Mouse (Mus musculus) neural tube, embryonic 11.5 days (tissue): Measurements from ENCODE around the gene Tgfb2. TPM values are rescaled to one million over a fixed set of nuclear protein-coding genes. Genes with fewer than 3 reads are reported as not detected.

ENCODE experiments used
- ATAC-seq: fragments of 200-750 bp; cut with Nextera tagmentation; 2 replicates; pipeline ENCODE4 v1.8.0; 2017; ENCODE audit warnings: moderate number of reproducible peaks, mild to moderate bottlenecking, moderate TSS enrichment, moderate library complexity; ENCODE audit not compliant: insufficient read depth, low FRiP score, low TSS enrichment
- DNase-seq: peaks from one replicate; pipeline ENCODE4 v3.0.0-alpha.2; 2015; ENCODE audit warnings: low spot score
- H3K27ac ChIP-seq: fragments of 300-500 bp; sonication (generic); 2 replicates; pipeline ENCODE4 v1.5.1; 2014; ENCODE audit warnings: low read depth, mild to moderate bottlenecking, low read length
- H3K27me3 ChIP-seq: fragments of 300-500 bp; sonication (generic); 2 replicates; pipeline ENCODE4 v1.6.1; 2014; ENCODE audit warnings: mild to moderate bottlenecking, low read length, mixed read lengths; ENCODE audit not compliant: control insufficient read depth, insufficient read depth
- H3K36me3 ChIP-seq: fragments of 300-500 bp; sonication (generic); 2 replicates; pipeline ENCODE4 v1.6.1; 2014; ENCODE audit warnings: mild to moderate bottlenecking, low read length, moderate library complexity, mixed read lengths; ENCODE audit not compliant: control insufficient read depth, insufficient read depth
- H3K4me1 ChIP-seq: fragments of 300-500 bp; sonication (generic); 2 replicates; pipeline ENCODE4 v1.6.1; 2014; ENCODE audit warnings: low read length, mixed read lengths; ENCODE audit not compliant: control insufficient read depth, insufficient read depth
- H3K4me2 ChIP-seq: fragments of 300-500 bp; sonication (generic); 2 replicates; pipeline ENCODE4 v1.6.1; 2014; ENCODE audit warnings: low read depth, mild to moderate bottlenecking, moderate library complexity
- H3K4me3 ChIP-seq: fragments of 300-500 bp; sonication (generic); 2 replicates; pipeline ENCODE4 v1.5.1; 2014; ENCODE audit warnings: low read depth, low read length
- H3K9ac ChIP-seq: fragments of 300-500 bp; sonication (generic); 2 replicates; pipeline ENCODE4 v1.6.1; 2014; ENCODE audit warnings: mild to moderate bottlenecking, low read length
- H3K9me3 ChIP-seq: fragments of 300-500 bp; sonication (generic); 2 replicates; pipeline ENCODE4 v1.6.1; 2016; ENCODE audit warnings: low read length; ENCODE audit not compliant: control insufficient read depth
- WGBS: fragments of 180-500 bp; shearing (Covaris S2); extraction: QIAGEN DNeasy Blood & Tissue Kit; methylation state at CpG from one replicate; pipeline ENCODE4 v1.1.7; 2014; 5-methylcytosine and 5-hydroxymethylcytosine counted together
- polyA plus RNA-seq: library from polyadenylated mRNA; unstranded; fragments of >200 nt; fragmentation: Nextera tagmentation; extraction: Ambion mirVana; gene quantifications from 2 replicates; pipeline ENCODE4 v1.2.1, GENCODE M21; 2014

Tgfb2 gene
- polyA plus RNA-seq, 1 experiment from 2014 or later = 33.6 TPM

DNA sequence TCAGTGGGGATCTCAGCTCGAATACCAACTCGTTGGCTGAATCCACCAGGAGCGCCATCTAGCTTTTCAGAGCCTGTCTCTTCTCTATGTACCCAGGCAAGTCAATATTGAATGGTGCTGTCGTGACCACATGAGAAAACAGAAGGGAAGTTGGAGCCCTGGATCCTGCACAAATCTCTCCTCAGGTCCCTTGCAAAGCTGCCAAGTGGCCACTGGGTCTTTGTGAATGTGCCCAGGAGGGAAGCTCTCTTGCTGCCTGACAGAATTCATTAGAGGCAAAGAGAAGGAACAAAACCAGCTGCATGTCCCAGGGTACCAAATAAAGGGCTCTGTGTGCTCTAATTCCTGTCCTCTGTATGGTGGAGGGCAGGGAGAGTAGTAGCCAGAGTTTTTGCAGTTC, 50.7 kb downstream of the Tgfb2 start:
- DNase-seq (no peak), ATAC-seq (no peak)
- H3K27me3 ChIP-seq = no peaks in the 10 kb centered on the region
- WGBS = 70% methylated on average over 4 of the region's 4 CpGs
- no peaks in the 10 kb centered on the region for H3K9me3 ChIP-seq
- H3K4me1 ChIP-seq = no peaks in the 10 kb centered on the region
- H3K9ac ChIP-seq = no peak overlapping the region
- H3K36me3 ChIP-seq = no peaks in the 10 kb centered on the region
- no peak overlapping the region for H3K27ac ChIP-seq
- no peak overlapping the region for H3K4me2 ChIP-seq
- no peak overlapping the region for H3K4me3 ChIP-seq

- Histone ChIP-seq H3K27me3 (no peaks in the 10 kb centered on the region), H3K4me3 (no peak overlapping the region), H3K27ac (no peak overlapping the region), H3K4me2 (no peak overlapping the region), H3K4me1 (no peaks in the 10 kb centered on the region), H3K9me3 (no peaks in the 10 kb centered on the region), H3K36me3 (no peaks in the 10 kb centered on the region), H3K9ac (no peak overlapping the region)
- ATAC-seq (no peak), DNase-seq (no peak)
- whole genome bisulfite sequencing = 78% methylated on average over 8 of the region's 8 CpGs
Observed at GRCm38 (mm10) chr1:186652208-186652607, 53.6 kb downstream of the Tgfb2 start.

DNA sequence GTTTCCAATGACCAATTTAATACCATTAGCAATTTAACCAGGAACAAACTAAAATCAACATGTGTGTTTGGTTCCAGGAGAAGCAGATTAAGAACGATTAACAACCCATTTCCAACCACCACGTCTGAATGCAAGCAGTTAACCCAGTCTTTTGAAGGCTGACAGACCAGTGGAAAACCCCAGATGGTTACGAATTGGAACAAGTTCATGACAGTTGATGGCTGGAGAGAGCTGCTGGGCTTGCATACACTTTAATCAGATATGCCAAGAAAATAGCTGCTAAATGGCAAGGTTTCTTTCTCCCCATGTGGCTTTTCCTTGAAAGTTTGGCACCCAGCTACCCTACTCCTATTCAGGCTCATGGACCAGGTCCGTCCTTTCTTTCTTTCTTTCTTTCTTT, 55.8 kb downstream of the Tgfb2 start:
- WGBS = 83% methylated on average over 4 of the region's 4 CpGs
- Histone ChIP-seq H3K27ac (no peak overlapping the region), H3K4me3 (no peak overlapping the region), H3K4me1 (no peaks in the 10 kb centered on the region), H3K36me3 (no peaks in the 10 kb centered on the region), H3K9ac (no peak overlapping the region), H3K9me3 (no peaks in the 10 kb centered on the region), H3K4me2 (no peak overlapping the region), H3K27me3 (no peaks in the 10 kb centered on the region)
- no peak for ATAC-seq
- DNase-seq = no peak

- H3K36me3 ChIP-seq = no peaks in the 10 kb centered on the region
- DNase-seq = no peak
- 84% methylated on average over 12 of the region's 12 CpGs for WGBS
- no peaks in the 10 kb centered on the region for H3K27me3 ChIP-seq
- H3K4me1 ChIP-seq = no peaks in the 10 kb centered on the region
- no peak overlapping the region for H3K9ac ChIP-seq
- no peak overlapping the region for H3K27ac ChIP-seq
- no peaks in the 10 kb centered on the region for H3K9me3 ChIP-seq
- no peak overlapping the region for H3K4me2 ChIP-seq
- ATAC-seq = no peak
- H3K4me3 ChIP-seq = no peak overlapping the region
Observed at GRCm38 (mm10) chr1:186637304-186638213, 68.2 kb downstream of the Tgfb2 start.

- H3K27me3 ChIP-seq = no peaks in the 10 kb centered on the region
- WGBS = 85% methylated on average over 7 of the region's 7 CpGs
- no peaks in the 10 kb centered on the region for H3K36me3 ChIP-seq
- no peak for ATAC-seq
- H3K4me1 ChIP-seq = no peaks in the 10 kb centered on the region
- H3K4me2 ChIP-seq = no peak overlapping the region
- no peak overlapping the region for H3K4me3 ChIP-seq
- DNase-seq = no peak
- H3K9me3 ChIP-seq = no peaks in the 10 kb centered on the region
- H3K9ac ChIP-seq = no peak overlapping the region
- no peak overlapping the region for H3K27ac ChIP-seq
Observed at GRCm38 (mm10) chr1:186635045-186635444, 70.7 kb downstream of the Tgfb2 start.

- DNase-seq = no peak
- no peak for ATAC-seq
- WGBS = 92% methylated on average over 6 of the region's 6 CpGs
Observed at GRCm38 (mm10) chr1:186631457-186631856, 74.3 kb downstream of the Tgfb2 start.

GRCm38 (mm10) chr1:186630971-186631370, 74.8 kb downstream of the Tgfb2 start:
- DNase-seq (no peak), ATAC-seq (no peak)

More at GRCm38 (mm10) chr1:186631457-186631856, 74.3 kb downstream of the Tgfb2 start:
- H3K27me3 ChIP-seq = no peaks in the 10 kb centered on the region
- H3K36me3 ChIP-seq = no peaks in the 10 kb centered on the region
- no peaks in the 10 kb centered on the region for H3K4me1 ChIP-seq
- no peak overlapping the region for H3K4me3 ChIP-seq
- no peak overlapping the region for H3K27ac ChIP-seq
- H3K4me2 ChIP-seq = no peak overlapping the region
- no peak overlapping the region for H3K9ac ChIP-seq
- H3K9me3 ChIP-seq = no peaks in the 10 kb centered on the region

DNA sequence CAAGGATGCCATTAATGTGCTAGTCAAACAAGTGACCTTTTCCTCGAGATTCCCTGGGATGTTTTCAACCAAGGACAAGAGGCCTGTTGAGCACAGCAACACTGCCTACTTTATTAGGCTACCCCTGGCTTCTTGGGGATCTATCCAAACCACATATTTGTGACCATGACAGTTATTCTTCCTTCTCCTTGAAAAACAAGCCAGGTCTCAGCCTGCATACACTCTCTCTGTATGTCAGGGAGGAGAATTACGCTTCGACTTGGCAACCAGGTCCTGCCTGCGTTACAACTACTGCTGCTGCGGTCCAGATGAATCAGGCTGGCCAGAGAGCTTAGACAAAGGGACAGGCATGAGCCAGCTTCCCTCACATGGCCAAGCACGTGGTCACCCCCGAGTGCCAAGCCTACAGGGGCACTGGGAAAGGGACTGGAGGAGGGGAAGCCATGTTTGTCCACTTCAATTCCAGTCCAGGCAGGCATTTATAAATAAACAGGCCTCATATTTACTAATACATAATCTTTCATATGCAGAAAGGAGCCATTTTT, 78.3 kb downstream of the Tgfb2 start:
- no peaks in the 10 kb centered on the region for H3K4me1 ChIP-seq
- no peaks in the 10 kb centered on the region for H3K9me3 ChIP-seq
- H3K9ac ChIP-seq = no peak overlapping the region
- no peak for DNase-seq
- H3K27me3 ChIP-seq = no peaks in the 10 kb centered on the region
- no peak for ATAC-seq
- no peak overlapping the region for H3K27ac ChIP-seq
- no peaks in the 10 kb centered on the region for H3K36me3 ChIP-seq
- 90% methylated on average over 7 of the region's 7 CpGs for WGBS
- no peak overlapping the region for H3K4me2 ChIP-seq
- no peak overlapping the region for H3K4me3 ChIP-seq

More at GRCm38 (mm10) chr1:186630971-186631370, 74.8 kb downstream of the Tgfb2 start:
- Histone ChIP-seq H3K4me2 (no peak overlapping the region), H3K4me1 (no peaks in the 10 kb centered on the region), H3K27ac (no peak overlapping the region), H3K36me3 (no peaks in the 10 kb centered on the region), H3K27me3 (no peaks in the 10 kb centered on the region), H3K9me3 (no peaks in the 10 kb centered on the region), H3K4me3 (no peak overlapping the region), H3K9ac (no peak overlapping the region)
- 89% methylated on average over 5 of the region's 5 CpGs for WGBS

GRCm38 (mm10) chr1:186624474-186624873, 81.3 kb downstream of the Tgfb2 start:
- DNase-seq (no peak), ATAC-seq (no peak)
- Histone ChIP-seq H3K4me1 (no peaks in the 10 kb centered on the region), H3K27ac (no peak overlapping the region), H3K9me3 (no peaks in the 10 kb centered on the region), H3K36me3 (no peaks in the 10 kb centered on the region), H3K4me2 (no peak overlapping the region), H3K27me3 (no peaks in the 10 kb centered on the region), H3K4me3 (no peak overlapping the region), H3K9ac (no peak overlapping the region)
- 75% methylated on average over 5 of the region's 5 CpGs for WGBS
